Mouse (Mus musculus): ENCODE measurements around the gene Isoc2b. TPM values are rescaled to one million over a fixed set of nuclear protein-coding genes. Genes with fewer than 3 reads are reported as not detected.
"Not testable (repeated sequence)": the region's sequence is repeated elsewhere in the genome, so short reads cannot be mapped to it uniquely, and the experiment has no call there.

Isoc2b gene
- polyA plus RNA-seq, 1 experiment, result 19.4 TPM

DNA sequence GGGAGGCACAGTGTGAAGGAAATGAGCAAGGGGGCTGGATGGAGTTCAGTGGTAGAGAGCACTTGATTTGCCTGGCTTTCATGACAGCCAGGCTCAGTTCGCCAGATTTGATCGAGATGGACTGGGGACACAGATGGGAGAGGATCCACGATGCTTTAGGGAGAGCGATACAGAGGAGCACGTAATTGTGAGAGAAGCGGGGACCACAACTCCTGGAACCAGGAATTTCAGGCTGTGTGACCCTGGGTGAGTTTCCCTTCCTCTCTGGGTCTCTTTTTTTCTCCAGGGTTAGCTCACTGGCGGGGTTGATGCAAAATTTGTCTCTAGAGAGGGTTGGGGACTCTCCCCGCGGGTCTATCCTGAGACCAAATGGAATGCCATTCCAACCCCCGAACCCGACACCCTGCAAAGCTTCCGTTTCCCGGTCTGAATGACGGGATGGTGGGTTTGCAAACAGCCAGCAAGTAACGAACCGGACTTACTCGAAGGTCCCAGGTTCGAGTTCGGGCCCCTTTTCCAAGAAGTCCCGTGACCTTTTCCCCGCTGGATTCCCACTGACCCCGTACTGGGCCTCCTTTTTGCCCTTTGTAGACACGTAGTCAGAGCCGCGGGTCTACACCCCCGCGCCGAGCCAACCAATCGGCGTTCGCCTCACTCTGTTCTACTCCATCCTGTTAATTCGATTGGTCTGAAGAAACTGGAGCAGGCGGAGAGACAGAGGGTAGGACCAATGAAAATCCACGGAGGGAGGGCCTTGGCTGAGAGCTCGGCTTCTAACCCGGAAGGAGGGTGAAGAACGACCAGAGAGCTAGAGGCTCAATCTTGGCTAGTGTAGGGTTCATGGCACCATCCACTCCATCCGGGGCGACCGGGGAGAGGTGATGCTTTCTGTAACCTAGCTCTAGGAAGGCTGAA is 4.2 kb downstream of the Isoc2b start:
- peak; percentile 83 for DNase-seq (ENCODE audit: low spot score)

GRCm38 (mm10) chr7:4865090-4865489 is 5.0 kb downstream of the Isoc2b start:
- DNase-seq (ENCODE audit: low spot score), result no peak

DNA sequence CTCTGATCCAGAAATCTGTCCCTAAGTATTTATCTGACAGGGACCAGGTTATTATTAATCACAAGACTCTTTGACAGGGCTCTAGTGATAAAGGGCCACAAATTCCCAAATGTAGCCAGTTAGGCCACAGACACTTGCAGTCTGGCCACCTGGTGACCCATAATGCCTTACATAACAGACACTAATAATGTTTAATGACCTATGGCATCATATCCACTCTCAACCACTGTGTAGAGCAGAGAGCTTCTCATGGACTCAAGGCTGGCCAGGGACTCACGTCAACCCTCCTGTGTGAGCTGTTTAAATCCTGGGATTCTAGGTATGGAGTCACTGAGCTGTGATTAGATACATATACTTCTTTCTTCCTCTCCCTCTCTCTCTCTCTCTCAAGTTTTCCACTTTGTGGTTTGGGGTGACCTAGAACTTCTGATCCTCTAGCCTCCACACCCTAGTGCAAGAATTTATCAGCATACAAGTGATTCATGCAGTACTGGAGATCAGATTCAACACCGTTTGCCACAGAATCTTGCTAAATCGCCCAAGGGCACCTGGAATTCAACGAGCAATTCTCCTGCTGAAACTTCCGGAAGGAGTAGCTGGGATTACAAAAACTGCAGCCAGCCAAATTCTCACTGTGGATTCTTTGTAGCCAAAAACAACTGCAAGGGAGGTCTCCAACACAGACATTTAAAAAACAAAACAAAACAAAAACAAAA is 5.8 kb downstream of the Isoc2b start:
- no peak for DNase-seq (ENCODE audit: low spot score)

DNA sequence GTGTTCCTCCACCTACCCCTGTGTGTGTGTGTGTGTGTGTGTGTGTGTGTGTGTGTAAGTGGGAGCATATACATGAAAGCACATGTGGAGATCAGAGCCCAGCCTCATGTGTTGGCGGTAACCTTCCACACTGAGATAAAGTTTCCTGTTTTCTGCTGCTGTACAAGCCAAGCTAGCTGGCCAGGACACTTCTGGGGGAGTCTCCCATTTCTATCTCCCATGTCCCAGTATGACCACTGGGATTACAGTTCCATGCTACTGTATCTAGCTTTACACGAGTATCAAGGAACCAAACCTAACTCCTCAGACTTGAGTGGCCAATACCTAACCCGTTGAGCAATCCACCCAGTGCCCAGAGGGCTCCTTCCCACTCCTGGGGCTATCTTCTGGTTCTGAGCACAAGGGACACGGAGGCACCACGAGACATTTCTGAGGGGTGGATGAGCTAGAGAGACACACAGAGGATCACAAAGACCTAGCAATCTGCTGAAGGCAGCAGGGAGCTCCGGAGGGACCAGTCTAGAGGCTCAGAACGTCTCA is 6.4 kb downstream of the Isoc2b start:
- DNase-seq (ENCODE audit: low spot score), result no peak

DNA sequence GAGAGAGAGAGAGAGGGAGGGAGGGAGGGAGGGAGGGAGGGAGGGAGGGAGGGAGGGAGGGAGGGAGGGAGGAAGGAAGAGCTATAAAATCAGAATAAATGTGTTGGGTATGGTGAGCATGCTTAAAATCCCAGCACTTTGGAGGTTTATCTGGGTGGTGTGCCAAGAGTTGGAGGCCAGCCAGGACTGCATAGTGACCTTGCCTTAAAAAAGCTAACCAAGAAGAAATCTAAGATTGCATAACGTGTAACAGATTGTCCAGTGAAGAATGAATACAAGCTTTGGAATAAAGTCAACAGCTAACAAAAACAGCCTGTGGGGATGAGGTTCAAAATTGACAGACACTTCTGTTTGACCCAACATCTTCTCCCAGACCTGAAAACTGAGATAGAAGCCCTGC is 7.0 kb downstream of the Isoc2b start:
- DNase-seq (ENCODE audit: low spot score), result no peak

DNA sequence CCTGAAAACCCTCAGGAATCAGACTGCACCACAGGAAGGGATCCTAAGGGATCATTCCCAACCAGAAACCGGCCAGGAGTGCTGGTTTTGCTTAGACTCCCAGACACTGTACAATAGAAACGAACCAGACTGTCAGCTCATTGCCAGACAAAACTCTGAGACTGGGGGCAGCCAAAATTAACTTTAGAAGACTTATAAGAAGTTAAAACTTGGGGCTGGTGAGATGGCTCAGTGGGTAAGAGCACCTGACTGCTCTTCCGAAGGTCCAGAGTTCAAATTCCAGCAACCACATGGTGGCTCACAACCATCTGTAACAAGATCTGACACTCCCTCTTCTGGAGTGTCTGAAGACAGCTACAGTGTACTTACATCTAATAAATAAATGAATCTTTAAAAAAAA is 9.1 kb downstream of the Isoc2b start:
- DNase-seq (ENCODE audit: low spot score), result not testable (repeated sequence)

DNA sequence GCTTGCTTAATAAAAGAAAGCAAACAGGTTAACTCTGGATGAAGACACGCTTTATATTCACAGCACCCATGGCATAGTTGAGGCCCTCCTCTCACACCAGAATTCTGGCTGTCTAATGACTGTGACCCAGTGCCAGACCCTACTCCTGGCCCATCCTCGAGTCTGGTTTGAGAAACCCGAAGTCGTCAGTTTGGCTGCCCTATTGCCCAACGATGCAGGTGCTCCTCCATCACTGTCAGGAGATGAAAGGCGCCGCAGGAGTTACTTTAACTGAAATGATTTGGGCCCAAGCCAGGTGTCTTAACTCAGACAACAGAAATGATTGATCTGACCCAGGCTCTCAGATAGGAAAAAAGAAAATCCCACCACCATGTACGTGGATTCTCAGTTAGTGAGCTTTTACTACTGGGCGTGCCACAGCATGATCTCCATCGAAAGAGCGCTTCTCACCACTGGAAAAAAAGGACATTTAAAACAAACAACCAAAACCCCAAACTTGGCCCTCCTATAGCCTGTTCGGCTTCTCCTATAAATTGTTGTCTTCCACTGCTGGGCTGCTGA is 10.6 kb downstream of the Isoc2b start:
- DNase-seq (ENCODE audit: low spot score), result no peak

DNA sequence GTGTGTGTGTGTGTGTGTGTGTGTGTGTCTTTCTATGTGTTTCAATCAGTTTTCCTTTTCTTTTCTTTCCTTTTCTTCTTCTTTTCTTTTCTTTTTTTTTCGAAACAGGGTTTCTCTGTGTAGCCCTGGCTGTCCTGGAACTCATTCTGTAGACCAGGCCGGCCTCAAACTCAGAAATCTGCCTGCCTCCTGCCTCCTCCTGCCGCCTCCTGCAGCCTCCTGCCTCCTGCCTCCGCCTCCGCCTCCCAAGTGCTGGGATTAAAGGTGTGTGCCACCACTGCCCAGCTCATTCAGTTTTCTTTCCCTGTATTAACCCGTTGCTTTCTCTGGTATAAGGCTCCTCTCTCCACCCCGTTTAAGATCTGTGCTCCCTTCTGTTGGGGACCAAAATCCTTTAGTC is 12.7 kb downstream of the Isoc2b start:
- no peak for DNase-seq (ENCODE audit: low spot score)

DNA sequence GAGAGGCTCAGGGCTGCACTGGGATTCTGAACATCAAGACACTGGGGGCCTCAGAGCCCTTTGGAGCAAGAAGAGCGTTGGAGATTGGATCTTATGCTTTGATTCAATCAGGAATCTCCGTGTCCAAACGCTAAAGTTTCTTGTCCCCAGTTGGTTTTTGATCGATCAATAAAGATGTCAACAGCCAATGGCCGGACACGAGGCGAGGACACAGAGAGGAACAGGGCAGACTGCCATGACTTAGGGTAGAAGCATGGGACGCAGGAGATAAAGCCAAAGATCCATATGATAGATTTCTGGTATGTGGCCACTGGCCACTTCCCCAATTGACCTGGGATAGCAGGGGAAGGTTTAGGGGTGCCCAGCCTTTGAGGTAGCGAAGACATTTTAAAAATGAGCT is 13.6 kb downstream of the Isoc2b start:
- no peak for DNase-seq (ENCODE audit: low spot score)

- DNase-seq (ENCODE audit: low spot score), result no peak
Observed at GRCm38 (mm10) chr7:4853613-4854012, 16.4 kb downstream of the Isoc2b start.

- DNase-seq (ENCODE audit: low spot score), result no peak
Observed at GRCm38 (mm10) chr7:4851315-4851688, 18.8 kb downstream of the Isoc2b start.

DNA sequence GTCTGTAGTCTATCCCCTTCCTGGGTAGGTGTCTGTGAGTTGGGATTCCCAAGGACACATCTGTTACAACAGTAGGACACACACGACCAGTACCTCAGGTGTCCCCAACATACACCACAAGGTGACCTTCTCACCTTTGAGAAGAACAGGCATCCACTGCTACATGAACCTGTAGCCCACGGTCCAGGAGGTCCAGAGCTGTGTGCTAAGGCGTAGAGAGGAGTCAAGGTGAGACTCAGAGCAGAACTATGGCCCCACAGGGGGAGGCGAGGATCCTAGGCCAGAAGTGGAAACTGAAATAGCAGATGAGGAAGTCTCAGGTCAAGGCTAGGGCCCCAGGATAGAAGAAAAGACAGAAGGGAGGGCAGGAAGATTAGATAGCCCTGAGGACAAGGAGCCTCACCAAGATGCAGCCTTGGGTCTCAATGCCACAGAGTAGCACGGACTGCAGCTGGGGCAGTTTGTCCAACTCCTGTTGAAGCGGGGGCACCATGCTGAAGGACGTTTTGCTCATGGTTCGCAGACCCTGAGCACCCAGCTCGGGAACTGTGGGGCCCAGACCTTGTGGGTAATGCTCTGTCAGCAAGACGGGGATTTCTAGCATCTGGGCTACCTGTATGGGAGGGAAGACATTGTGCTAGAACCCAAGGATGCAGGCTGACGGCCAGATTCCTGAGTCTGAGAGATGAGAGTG is 19.3 kb downstream of the Isoc2b start:
- no peak for DNase-seq (ENCODE audit: low spot score)

DNA sequence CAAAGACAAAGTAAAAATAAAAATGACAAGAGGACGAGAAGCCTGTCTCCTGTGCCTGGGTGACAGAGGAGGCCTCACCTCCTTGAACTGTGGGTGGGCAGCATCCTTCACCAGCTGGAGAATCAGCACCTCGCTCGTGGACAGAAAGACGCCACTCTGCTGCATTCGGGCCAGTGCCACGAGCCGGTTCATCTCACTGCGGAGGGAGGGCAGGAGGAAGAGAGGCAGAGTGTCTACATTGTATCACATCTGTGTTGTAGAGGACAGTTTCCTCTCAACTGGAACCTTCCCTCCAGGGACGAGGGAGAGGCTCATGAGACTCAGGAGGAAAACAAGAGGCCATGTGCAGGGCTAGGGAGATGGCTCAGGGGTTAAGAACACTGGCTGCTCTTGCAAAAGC is 20.7 kb downstream of the Isoc2b start:
- DNase-seq (ENCODE audit: low spot score), result no peak

DNA sequence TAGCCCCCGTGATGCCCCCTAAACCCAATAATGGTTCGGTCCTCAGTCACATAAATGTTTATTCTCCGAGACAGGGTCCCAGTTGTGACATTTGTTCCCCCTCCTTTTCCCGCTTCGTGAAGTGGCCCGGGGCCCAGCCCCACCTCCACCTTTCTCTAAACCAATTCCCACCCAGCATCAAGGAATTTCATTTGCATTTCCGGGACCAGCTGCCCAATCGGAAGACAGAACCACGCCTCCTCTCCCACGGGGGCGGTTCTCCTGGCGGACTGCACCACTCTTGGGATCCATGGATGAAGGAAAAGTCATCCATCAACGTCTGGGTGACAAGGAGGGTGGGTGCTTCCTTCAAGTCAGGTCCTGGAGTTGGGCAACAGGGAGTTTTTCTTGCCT is 25.1 kb downstream of the Isoc2b start:
- DNase-seq (ENCODE audit: low spot score), result no peak

GRCm38 (mm10) chr7:4844245-4844916 is 25.7 kb downstream of the Isoc2b start, which contains the start of gene Shisa7:
Gene Shisa7 (minus strand): TSS chr7:4844696.
- DNase-seq (ENCODE audit: low spot score), result no peak

GRCm38 (mm10) chr7:4843604-4844244 is 26.3 kb downstream of the Isoc2b start:
- no peak for DNase-seq (ENCODE audit: low spot score)

- DNase-seq (ENCODE audit: low spot score), result no peak
Observed at GRCm38 (mm10) chr7:4842634-4843131, 27.4 kb downstream of the Isoc2b start.

- no peak for DNase-seq (ENCODE audit: low spot score)
Observed at GRCm38 (mm10) chr7:4842077-4842476, 28.0 kb downstream of the Isoc2b start.

GRCm38 (mm10) chr7:4837639-4838038 is 32.4 kb downstream of the Isoc2b start:
- no peak for DNase-seq (ENCODE audit: low spot score)

DNA sequence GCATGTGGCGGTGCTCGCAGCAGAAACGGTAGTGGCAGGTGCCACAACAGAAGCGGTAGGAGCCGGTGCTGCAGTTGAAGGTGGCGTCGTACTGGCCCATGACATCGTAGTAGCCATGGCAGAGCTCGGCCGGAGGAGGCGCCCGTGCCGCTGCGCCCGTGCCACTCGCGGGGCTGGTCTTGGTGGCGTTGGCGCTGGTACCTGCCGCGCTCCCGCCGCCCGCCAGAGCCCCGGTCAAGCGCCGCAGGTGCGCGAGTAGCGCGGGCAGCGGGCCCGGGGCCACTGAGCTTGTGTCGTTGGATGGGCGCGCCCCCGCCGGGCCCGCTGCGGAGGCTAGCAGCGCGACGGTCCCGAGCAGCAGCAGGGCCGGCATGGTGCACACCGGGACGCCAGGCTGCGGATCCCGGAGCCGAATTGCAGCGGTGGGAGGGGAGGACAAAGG is 33.7 kb downstream of the Isoc2b start:
- DNase-seq (ENCODE audit: low spot score), result no peak
